Mouse (Mus musculus) midbrain, embryonic 11.5 days (tissue): ENCODE results near the gene Plekhs1. TPM values are rescaled to one million over a fixed set of nuclear protein-coding genes. Genes with fewer than 3 reads are reported as not detected.

ENCODE experiments used
- ATAC-seq: fragments of 200-750 bp; cut with Nextera tagmentation; 2 replicates; pipeline ENCODE4 v1.8.0; 2017; ENCODE audit warnings: moderate TSS enrichment, moderate library complexity; ENCODE audit not compliant: low FRiP score
- DNase-seq: peaks from one replicate; pipeline ENCODE4 v3.0.0; 2015; ENCODE audit warnings: low spot score; ENCODE audit errors: missing footprints
- H3K27ac ChIP-seq: fragments of 300-500 bp; sonication (generic); 2 replicates; pipeline ENCODE4 v1.5.1; 2014; ENCODE audit warnings: low read depth, low read length
- H3K27me3 ChIP-seq: fragments of 300-500 bp; sonication (generic); 2 replicates; pipeline ENCODE4 v1.6.1; 2014; ENCODE audit warnings: mild to moderate bottlenecking, low read length, moderate library complexity, mixed read lengths; ENCODE audit not compliant: control insufficient read depth, insufficient read depth
- H3K36me3 ChIP-seq: fragments of 300-500 bp; sonication (generic); 2 replicates; pipeline ENCODE4 v1.6.1; 2014; ENCODE audit warnings: mild to moderate bottlenecking, low read length, moderate library complexity, mixed read lengths; ENCODE audit not compliant: control insufficient read depth, insufficient read depth
- H3K4me1 ChIP-seq: fragments of 300-500 bp; sonication (generic); 2 replicates; pipeline ENCODE4 v1.6.1; 2014; ENCODE audit warnings: low read length; ENCODE audit not compliant: control insufficient read depth, insufficient read depth
- H3K4me2 ChIP-seq: fragments of 300-500 bp; sonication (generic); 2 replicates; pipeline ENCODE4 v1.6.1; 2014; ENCODE audit warnings: mild to moderate bottlenecking, moderate library complexity
- H3K4me3 ChIP-seq: fragments of 300-500 bp; sonication (generic); 2 replicates; pipeline ENCODE4 v1.5.1; 2014; ENCODE audit warnings: low read depth, low read length
- H3K9ac ChIP-seq: fragments of 300-500 bp; sonication (generic); 2 replicates; pipeline ENCODE4 v1.6.1; 2014; ENCODE audit warnings: low read length
- H3K9me3 ChIP-seq: fragments of 300-500 bp; sonication (generic); 2 replicates; pipeline ENCODE4 v1.6.1; 2016; ENCODE audit warnings: low read length; ENCODE audit not compliant: control insufficient read depth
- WGBS: fragments of 180-500 bp; shearing (Covaris S2); extraction: QIAGEN DNeasy Blood & Tissue Kit; methylation state at CpG from one replicate; pipeline ENCODE4 v1.1.7; 2014; 5-methylcytosine and 5-hydroxymethylcytosine counted together
- polyA plus RNA-seq: library from polyadenylated mRNA; unstranded; fragments of >200 nt; fragmentation: Nextera tagmentation; extraction: Ambion mirVana; gene quantifications from 2 replicates; pipeline ENCODE4 v1.2.1, GENCODE M21; 2014

Gene Plekhs1
- polyA plus RNA-seq, 1 experiment from 2014 or later = 0.10 TPM

- no peaks in the 10 kb centered on the region for H3K36me3 ChIP-seq
- no peak overlapping the region for H3K4me3 ChIP-seq
- H3K27me3 ChIP-seq = no peaks in the 10 kb centered on the region
- DNase-seq (no peak), ATAC-seq (no peak)
- H3K27ac ChIP-seq = no peak overlapping the region
- H3K4me1 ChIP-seq = no peaks in the 10 kb centered on the region
- no peak overlapping the region for H3K4me2 ChIP-seq
- no peak overlapping the region for H3K9ac ChIP-seq
- no peaks in the 10 kb centered on the region for H3K9me3 ChIP-seq
- WGBS = 82% methylated on average over 4 of the region's 4 CpGs
These were observed 9.6 kb upstream of the Plekhs1 start for GRCm38 (mm10) chr19:56451867-56452266.

GRCm38 (mm10) chr19:56452421-56452820 lies 9.0 kb upstream of the Plekhs1 start:
- DNase-seq = no peak

GRCm38 (mm10) chr19:56454862-56455261 lies 6.6 kb upstream of the Plekhs1 start:
- ATAC-seq (no peak), DNase-seq (no peak)
- Histone ChIP-seq H3K9ac (no peak overlapping the region), H3K9me3 (no peaks in the 10 kb centered on the region), H3K27ac (no peak overlapping the region), H3K4me1 (no peaks in the 10 kb centered on the region), H3K4me3 (no peak overlapping the region), H3K4me2 (no peak overlapping the region), H3K27me3 (no peaks in the 10 kb centered on the region), H3K36me3 (no peaks in the 10 kb centered on the region)
- WGBS = 88% methylated on average over 4 of the region's 4 CpGs

More at GRCm38 (mm10) chr19:56452421-56452820, 9.0 kb upstream of the Plekhs1 start:
- no peaks in the 10 kb centered on the region for H3K27me3 ChIP-seq
- no peak overlapping the region for H3K4me2 ChIP-seq
- no peaks in the 10 kb centered on the region for H3K9me3 ChIP-seq
- no peak overlapping the region for H3K4me3 ChIP-seq
- 92% methylated on average over 2 of the region's 2 CpGs for WGBS
- H3K27ac ChIP-seq = no peak overlapping the region
- no peaks in the 10 kb centered on the region for H3K4me1 ChIP-seq
- H3K36me3 ChIP-seq = no peaks in the 10 kb centered on the region
- no peak for ATAC-seq
- H3K9ac ChIP-seq = no peak overlapping the region

GRCm38 (mm10) chr19:56455369-56455768 lies 6.1 kb upstream of the Plekhs1 start:
- no peaks in the 10 kb centered on the region for H3K4me1 ChIP-seq
- no peak overlapping the region for H3K27ac ChIP-seq
- ATAC-seq (no peak), DNase-seq (no peak)
- H3K9me3 ChIP-seq = no peaks in the 10 kb centered on the region
- 40% methylated on average over 2 of the region's 2 CpGs for WGBS
- H3K4me2 ChIP-seq = no peak overlapping the region
- no peaks in the 10 kb centered on the region for H3K27me3 ChIP-seq
- no peak overlapping the region for H3K4me3 ChIP-seq
- no peak overlapping the region for H3K9ac ChIP-seq
- no peaks in the 10 kb centered on the region for H3K36me3 ChIP-seq

- Histone ChIP-seq H3K9me3 (no peaks in the 10 kb centered on the region), H3K36me3 (no peaks in the 10 kb centered on the region), H3K27ac (no peak overlapping the region), H3K4me1 (no peaks in the 10 kb centered on the region), H3K4me3 (no peak overlapping the region), H3K9ac (no peak overlapping the region), H3K4me2 (no peak overlapping the region), H3K27me3 (no peaks in the 10 kb centered on the region)
- 89% methylated on average over 4 of the region's 4 CpGs for WGBS
- no peak for DNase-seq
- no peak for ATAC-seq
These were observed 3.9 kb upstream of the Plekhs1 start for GRCm38 (mm10) chr19:56457569-56457968.

GRCm38 (mm10) chr19:56459154-56460050 lies 2.0 kb upstream of the Plekhs1 start:
- Histone ChIP-seq H3K9ac (no peak overlapping the region), H3K4me2 (no peak overlapping the region), H3K9me3 (no peaks in the 10 kb centered on the region), H3K4me3 (no peak overlapping the region), H3K36me3 (no peaks in the 10 kb centered on the region), H3K27me3 (no peaks in the 10 kb centered on the region), H3K4me1 (no peaks in the 10 kb centered on the region), H3K27ac (no peak overlapping the region)
- WGBS = 86% methylated on average over 10 of the region's 10 CpGs
- DNase-seq (peak; percentile 23), ATAC-seq (no peak)

GRCm38 (mm10) chr19:56460241-56460640 lies 1.2 kb upstream of the Plekhs1 start:
- Histone ChIP-seq H3K27me3 (no peaks in the 10 kb centered on the region), H3K4me2 (no peak overlapping the region), H3K9ac (no peak overlapping the region), H3K27ac (no peak overlapping the region), H3K36me3 (no peaks in the 10 kb centered on the region), H3K4me1 (no peaks in the 10 kb centered on the region), H3K9me3 (no peaks in the 10 kb centered on the region), H3K4me3 (no peak overlapping the region)
- ATAC-seq (no peak), DNase-seq (no peak)
- 70% methylated on average over 2 of the region's 2 CpGs for WGBS

GRCm38 (mm10) chr19:56462786-56463185 lies 1.3 kb downstream of the Plekhs1 start:
- no peaks in the 10 kb centered on the region for H3K9me3 ChIP-seq
- no peak overlapping the region for H3K27ac ChIP-seq
- no peak overlapping the region for H3K4me3 ChIP-seq
- no peak for DNase-seq
- WGBS = 79% methylated on average over 4 of the region's 4 CpGs
- no peaks in the 10 kb centered on the region for H3K27me3 ChIP-seq
- no peaks in the 10 kb centered on the region for H3K4me1 ChIP-seq
- H3K4me2 ChIP-seq = no peak overlapping the region
- no peaks in the 10 kb centered on the region for H3K36me3 ChIP-seq
- no peak overlapping the region for H3K9ac ChIP-seq
- no peak for ATAC-seq

GRCm38 (mm10) chr19:56466486-56466885 lies 5.0 kb downstream of the Plekhs1 start:
- Histone ChIP-seq H3K9ac (no peak overlapping the region), H3K4me3 (no peak overlapping the region), H3K9me3 (no peaks in the 10 kb centered on the region), H3K27me3 (no peaks in the 10 kb centered on the region), H3K36me3 (no peaks in the 10 kb centered on the region), H3K27ac (no peak overlapping the region), H3K4me2 (no peak overlapping the region), H3K4me1 (no peaks in the 10 kb centered on the region)
- DNase-seq (peak; percentile 57), ATAC-seq (no peak)
- WGBS = 83% methylated on average over 8 of the region's 8 CpGs
